Mouse (Mus musculus) midbrain, embryonic 10.5 days (tissue): ENCODE data around the gene BC005537. TPM values are rescaled to one million over a fixed set of nuclear protein-coding genes. Genes with fewer than 3 reads are reported as not detected.
"Not testable (repeated sequence)": the region's sequence is repeated elsewhere in the genome, so short reads cannot be mapped to it uniquely, and the experiment has no call there.

Source experiments
- DNase-seq: peaks from one replicate; pipeline ENCODE4 v3.0.0-alpha.2; 2017; ENCODE audit warnings: low spot score
- H3K27ac ChIP-seq: fragments of 300-500 bp; sonication (generic); replicated peaks from 2 replicates; pipeline ENCODE4 v1.5.1; 2016; ENCODE audit warnings: mild to moderate bottlenecking
- H3K27me3 ChIP-seq: fragments of 300-500 bp; sonication (generic); 2 replicates; pipeline ENCODE4 v1.6.1; 2016; ENCODE audit warnings: low read depth, mild to moderate bottlenecking; ENCODE audit not compliant: poor library complexity, severe bottlenecking
- H3K36me3 ChIP-seq: fragments of 300-500 bp; sonication (generic); 2 replicates; pipeline ENCODE4 v1.6.1; 2016; ENCODE audit warnings: mild to moderate bottlenecking, moderate library complexity
- H3K4me1 ChIP-seq: fragments of 300-500 bp; sonication (generic); 2 replicates; pipeline ENCODE4 v1.6.1; 2016
- H3K4me3 ChIP-seq: fragments of 300-500 bp; sonication (generic); 2 replicates; pipeline ENCODE4 v1.5.1; 2016; ENCODE audit warnings: mild to moderate bottlenecking, moderate library complexity
- H3K9me3 ChIP-seq: fragments of 300-500 bp; sonication (generic); replicated peaks from 2 replicates; pipeline ENCODE4 v1.6.1; 2016; ENCODE audit warnings: mild to moderate bottlenecking
- WGBS: fragments of 180-500 bp; shearing (Covaris S2); methylation state at CpG from one replicate; pipeline ENCODE4 v1.1.7; 2016; 5-methylcytosine and 5-hydroxymethylcytosine counted together
- polyA plus RNA-seq: library from polyadenylated mRNA; unstranded; fragments of >200 nt; fragmentation: Nextera tagmentation; extraction: Ambion mirVana; gene quantifications from 2 replicates; pipeline ENCODE4 v1.2.1, GENCODE M21; 2016

Gene BC005537
- 8.3 and 10.4 TPM in 2 replicates for polyA plus RNA-seq

GRCm38 (mm10) chr13:24801308-24801921 is at the start of gene BC005537:
Gene BC005537 (plus strand): TSS chr13:24801657.
- no peaks in the 10 kb centered on the region for H3K27me3 ChIP-seq
- peaks cover 19% of the 10 kb centered on the region for H3K36me3 ChIP-seq
- H3K4me3 ChIP-seq = peak within 1 kb of the TSS; percentile 89
- under 1% methylated on average over 61 of the region's 74 CpGs for WGBS
- H3K27ac ChIP-seq = peak within 1 kb of the TSS; percentile 96
- H3K9me3 ChIP-seq = no peaks in the 10 kb centered on the region
- H3K4me1 ChIP-seq = peaks cover 35% of the 10 kb centered on the region
- no peak for DNase-seq

GRCm38 (mm10) chr13:24756756-24757155 is 44.7 kb upstream of the BC005537 start:
- H3K27ac ChIP-seq = no peak overlapping the region
- peaks cover 83% of the 10 kb centered on the region for H3K36me3 ChIP-seq
- H3K4me3 ChIP-seq = no peak overlapping the region
- 93% methylated on average over 3 of the region's 3 CpGs for WGBS
- no peak for DNase-seq
- peaks cover 14% of the 10 kb centered on the region for H3K4me1 ChIP-seq
- H3K27me3 ChIP-seq = no peaks in the 10 kb centered on the region
- no peaks in the 10 kb centered on the region for H3K9me3 ChIP-seq

GRCm38 (mm10) chr13:24757820-24758564 is 43.5 kb upstream of the BC005537 start:
- H3K9me3 ChIP-seq = no peaks in the 10 kb centered on the region
- no peak overlapping the region for H3K27ac ChIP-seq
- no peak for DNase-seq
- peaks cover 24% of the 10 kb centered on the region for H3K4me1 ChIP-seq
- H3K4me3 ChIP-seq = no peak overlapping the region
- WGBS = 93% methylated on average over 12 of the region's 12 CpGs
- H3K27me3 ChIP-seq = no peaks in the 10 kb centered on the region
- peaks cover 70% of the 10 kb centered on the region for H3K36me3 ChIP-seq

GRCm38 (mm10) chr13:24759451-24759850 is 42.0 kb upstream of the BC005537 start:
- WGBS = 92% methylated on average over 10 of the region's 10 CpGs
- H3K4me3 ChIP-seq = no peak overlapping the region

GRCm38 (mm10) chr13:24760351-24760870 is 41.0 kb upstream of the BC005537 start:
- Histone ChIP-seq H3K27ac (peak overlapping the region; percentile 99), H3K27me3 (no peaks in the 10 kb centered on the region), H3K4me1 (peaks cover 24% of the 10 kb centered on the region), H3K36me3 (peaks cover 50% of the 10 kb centered on the region), H3K9me3 (no peaks in the 10 kb centered on the region), H3K4me3 (peak overlapping the region; percentile 96)
- WGBS = 85% methylated on average over 5 of the region's 5 CpGs
- DNase-seq = no peak

More at GRCm38 (mm10) chr13:24759451-24759850, 42.0 kb upstream of the BC005537 start:
- no peak for DNase-seq
- Histone ChIP-seq H3K9me3 (no peaks in the 10 kb centered on the region), H3K36me3 (peaks cover 59% of the 10 kb centered on the region), H3K27ac (no peak overlapping the region), H3K4me1 (peaks cover 24% of the 10 kb centered on the region), H3K27me3 (no peaks in the 10 kb centered on the region)

- WGBS = 8% methylated on average over 10 of the region's 10 CpGs
- Histone ChIP-seq H3K9me3 (no peaks in the 10 kb centered on the region), H3K4me3 (peak overlapping the region; percentile 96), H3K27ac (peak overlapping the region; percentile 99), H3K36me3 (peaks cover 43% of the 10 kb centered on the region), H3K27me3 (no peaks in the 10 kb centered on the region), H3K4me1 (peaks cover 24% of the 10 kb centered on the region)
- DNase-seq = no peak
Measured at GRCm38 (mm10) chr13:24761083-24761402, 40.4 kb upstream of the BC005537 start.

GRCm38 (mm10) chr13:24761403-24762227 is 39.8 kb upstream of the BC005537 start, which contains the start of gene Gmnn:
Gene Gmnn (minus strand): TSS chr13:24761923.
- peaks cover 24% of the 10 kb centered on the region for H3K4me1 ChIP-seq
- H3K36me3 ChIP-seq = peaks cover 38% of the 10 kb centered on the region
- no peaks in the 10 kb centered on the region for H3K9me3 ChIP-seq
- H3K27ac ChIP-seq = peak within 1 kb of the TSS; percentile 99
- H3K27me3 ChIP-seq = no peaks in the 10 kb centered on the region
- DNase-seq = peak; percentile 91
- peak within 1 kb of the TSS; percentile 96 for H3K4me3 ChIP-seq
- under 1% methylated on average over 79 of the region's 79 CpGs for WGBS

- peak overlapping the region; percentile 99 for H3K27ac ChIP-seq
- H3K9me3 ChIP-seq = no peaks in the 10 kb centered on the region
- WGBS = 49% methylated on average over 4 of the region's 4 CpGs
Measured at GRCm38 (mm10) chr13:24762254-24762653, 39.2 kb upstream of the BC005537 start.

GRCm38 (mm10) chr13:24767809-24768208 is 33.6 kb upstream of the BC005537 start:
- WGBS = 75% methylated on average over 4 of the region's 4 CpGs
- H3K9me3 ChIP-seq, H3K27me3 ChIP-seq, H3K27ac ChIP-seq, DNase-seq, H3K4me1 ChIP-seq, H3K36me3 ChIP-seq, H3K4me3 ChIP-seq: not testable (repeated sequence)

More at GRCm38 (mm10) chr13:24762254-24762653, 39.2 kb upstream of the BC005537 start:
- H3K36me3 ChIP-seq = peaks cover 31% of the 10 kb centered on the region
- H3K4me1 ChIP-seq = peaks cover 24% of the 10 kb centered on the region
- DNase-seq = no peak
- H3K27me3 ChIP-seq = no peaks in the 10 kb centered on the region
- peak overlapping the region; percentile 96 for H3K4me3 ChIP-seq

- not testable (repeated sequence) for H3K27me3 ChIP-seq, H3K36me3 ChIP-seq, H3K27ac ChIP-seq, H3K4me1 ChIP-seq, H3K9me3 ChIP-seq, DNase-seq, H3K4me3 ChIP-seq
- 93% methylated on average over 10 of the region's 10 CpGs for WGBS
Measured at GRCm38 (mm10) chr13:24771482-24771881, 30.0 kb upstream of the BC005537 start.

GRCm38 (mm10) chr13:24776146-24776844 is 25.2 kb upstream of the BC005537 start:
- no peak overlapping the region for H3K27ac ChIP-seq
- H3K27me3 ChIP-seq = no peaks in the 10 kb centered on the region
- WGBS = 61% methylated on average over 7 of the region's 7 CpGs

GRCm38 (mm10) chr13:24778026-24778425 is 23.4 kb upstream of the BC005537 start:
- H3K9me3 ChIP-seq = no peaks in the 10 kb centered on the region
- no peak overlapping the region for H3K27ac ChIP-seq
- no peak for DNase-seq
- WGBS = 77% methylated on average over 2 of the region's 2 CpGs
- H3K36me3 ChIP-seq = no peaks in the 10 kb centered on the region
- no peak overlapping the region for H3K4me3 ChIP-seq
- no peaks in the 10 kb centered on the region for H3K27me3 ChIP-seq
- no peaks in the 10 kb centered on the region for H3K4me1 ChIP-seq

More at GRCm38 (mm10) chr13:24776146-24776844, 25.2 kb upstream of the BC005537 start:
- H3K9me3 ChIP-seq = no peaks in the 10 kb centered on the region
- DNase-seq = peak; percentile 54
- H3K4me3 ChIP-seq = no peak overlapping the region
- no peaks in the 10 kb centered on the region for H3K4me1 ChIP-seq
- H3K36me3 ChIP-seq = no peaks in the 10 kb centered on the region
